Mouse (Mus musculus) cortical plate, adult 2 months (tissue): ENCODE measurements around the gene Tbc1d23.

Experiments used
- CTCF ChIP-seq: fragments of 200-500 bp; IDR thresholded peaks from 2 replicates; pipeline ENCODE4 v1.5.1; 2011; ENCODE audit warnings: mild to moderate bottlenecking, control low read depth, low read length; ENCODE audit not compliant: insufficient read depth; ENCODE audit errors: extremely low read depth
- POLR2A ChIP-seq: fragments of 200-500 bp; IDR thresholded peaks from 2 replicates; pipeline ENCODE4 v1.6.1; 2011; ENCODE audit warnings: mild to moderate bottlenecking, low read length, control low read depth; ENCODE audit not compliant: insufficient read depth; ENCODE audit errors: extremely low read depth

- TF ChIP-seq POLR2A (no peak), CTCF (no peak)
Observed at GRCm38 (mm10) chr16:57235871-57236510, 4.7 kb upstream of the Tbc1d23 start.
